Mouse (Mus musculus) liver, adult 2 months (tissue): ENCODE data around the gene Ccdc186. TPM values are rescaled to one million over a fixed set of nuclear protein-coding genes. Genes with fewer than 3 reads are reported as not detected.
"Not testable (repeated sequence)": the region's sequence is repeated elsewhere in the genome, so short reads cannot be mapped to it uniquely, and the experiment has no call there.

ENCODE experiments used
- DNase-seq: peaks from one replicate; pipeline ENCODE4 v3.0.0-alpha.2; 2011; ENCODE audit warnings: low read depth, low spot score; ENCODE audit errors: extremely low read depth
- H3K27ac ChIP-seq: fragments of 200-500 bp; replicated peaks from 2 replicates; pipeline ENCODE4 v1.5.1; 2012; ENCODE audit warnings: low read depth, mild to moderate bottlenecking, control low read depth, inconsistent platforms, low read length; ENCODE audit not compliant: insufficient read depth
- H3K27me3 ChIP-seq: fragments of 200-500 bp; 2 replicates; pipeline ENCODE4 v1.6.1; 2012; ENCODE audit warnings: mild to moderate bottlenecking, moderate library complexity, low read length, inconsistent platforms; ENCODE audit not compliant: control insufficient read depth, insufficient read depth
- H3K36me3 ChIP-seq: fragments of 200-500 bp; 2 replicates; pipeline ENCODE4 v1.6.1; 2012; ENCODE audit warnings: low read length, inconsistent platforms; ENCODE audit not compliant: control insufficient read depth, insufficient read depth
- H3K4me1 ChIP-seq: fragments of 200-500 bp; 2 replicates; pipeline ENCODE4 v1.6.1; 2011; ENCODE audit warnings: low read length; ENCODE audit not compliant: control insufficient read depth, insufficient read depth
- H3K4me3 ChIP-seq: fragments of 200-500 bp; 2 replicates; pipeline ENCODE4 v1.5.1; 2011; ENCODE audit warnings: low read depth, mild to moderate bottlenecking, control low read depth, low read length, moderate library complexity; ENCODE audit not compliant: insufficient read depth
- H3K79me2 ChIP-seq: fragments of 200-500 bp; 2 replicates; pipeline ENCODE4 v1.6.1; 2012; ENCODE audit warnings: inconsistent platforms, mild to moderate bottlenecking, low read length, moderate library complexity; ENCODE audit not compliant: control insufficient read depth, insufficient read depth
- H3K9ac ChIP-seq: fragments of 200-500 bp; 2 replicates; pipeline ENCODE4 v1.6.1; 2012; ENCODE audit warnings: low read depth, mild to moderate bottlenecking, control low read depth, inconsistent platforms, low read length
- CTCF ChIP-seq: fragments of 200-500 bp; IDR thresholded peaks from 2 replicates; pipeline ENCODE4 v1.5.1; 2011; ENCODE audit warnings: low read depth, low read length, control low read depth
- POLR2A ChIP-seq: fragments of 200-500 bp; IDR thresholded peaks from 2 replicates; pipeline ENCODE4 v1.6.1; 2011; ENCODE audit warnings: low read length, control low read depth; ENCODE audit not compliant: insufficient read depth; ENCODE audit errors: extremely low read depth
- WGBS: fragments of 180-500 bp; shearing (Covaris S2); methylation state at CpG from one replicate; pipeline ENCODE4 v1.1.7; 2018; 5-methylcytosine and 5-hydroxymethylcytosine counted together
- polyA plus RNA-seq: library from polyadenylated mRNA; depleted of rRNA; stranded (reverse); fragments of >200 nt; gene quantifications from 2 replicates; pipeline ENCODE4 v1.2.3, GENCODE M21; 2012
- total RNA-seq: library from RNA; depleted of rRNA; stranded (reverse); fragments of >200 nt; gene quantifications from 2 replicates; pipeline ENCODE4 v1.2.3, GENCODE M21; 2014

The Ccdc186 gene
- total and polyA plus RNA-seq, 2 experiments = 1.6 to 7.9 TPM

DNA sequence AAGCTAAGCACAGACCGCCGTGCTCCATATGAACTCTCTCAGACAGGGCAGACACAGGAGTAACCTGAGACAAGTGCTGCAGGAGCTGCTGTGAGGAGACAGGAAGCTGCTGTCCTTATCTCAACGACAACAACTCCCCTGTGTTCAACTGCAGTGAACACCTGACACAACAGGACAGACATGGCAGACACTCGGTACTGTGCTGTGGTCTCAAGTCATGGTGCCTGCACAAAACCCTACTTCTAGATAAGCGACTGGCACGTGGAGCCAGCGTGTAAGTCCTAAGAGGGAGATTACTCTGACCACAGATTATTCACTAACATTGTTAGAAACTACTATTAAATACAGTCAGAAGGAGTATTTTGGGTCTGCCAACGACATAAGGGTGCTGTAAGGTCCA, 21.8 kb downstream of the Ccdc186 start:
- H3K27ac ChIP-seq = no peak overlapping the region
- H3K36me3 ChIP-seq = peaks cover 40% of the 10 kb centered on the region
- WGBS = 83% methylated on average over 8 of the region's 8 CpGs
- H3K27me3 ChIP-seq = no peaks in the 10 kb centered on the region
- no peak overlapping the region for H3K4me3 ChIP-seq
- H3K4me1 ChIP-seq = 0 out of 2 replicates have a peak, but pooled peaks cover 2% of the 10 kb centered on the region
- TF ChIP-seq POLR2A = no peak
- H3K9ac ChIP-seq = no peak overlapping the region
- no peaks in the 10 kb centered on the region for H3K79me2 ChIP-seq
- no peak for DNase-seq

GRCm38 (mm10) chr19:56797376-56797775, 24.6 kb downstream of the Ccdc186 start:
- H3K36me3 ChIP-seq = peaks cover 55% of the 10 kb centered on the region
- no peak overlapping the region for H3K4me3 ChIP-seq
- TF ChIP-seq CTCF (no peak), POLR2A (no peak)
- H3K27ac ChIP-seq = no peak overlapping the region
- DNase-seq = no peak
- H3K79me2 ChIP-seq = no peaks in the 10 kb centered on the region
- no peak overlapping the region for H3K9ac ChIP-seq
- no peaks in the 10 kb centered on the region for H3K27me3 ChIP-seq
- 93% methylated on average over 11 of the region's 11 CpGs for WGBS
- H3K4me1 ChIP-seq = 0 out of 2 replicates have a peak, but pooled peaks cover 2% of the 10 kb centered on the region

- WGBS = 91% methylated on average over 5 of the region's 5 CpGs
- Histone ChIP-seq H3K36me3 (peaks cover 33% of the 10 kb centered on the region), H3K4me1 (no peaks in the 10 kb centered on the region), H3K27me3 (no peaks in the 10 kb centered on the region), H3K27ac (no peak overlapping the region), H3K9ac (no peak overlapping the region), H3K4me3 (no peak overlapping the region), H3K79me2 (no peaks in the 10 kb centered on the region)
- no peak for DNase-seq
- no peak for TF ChIP-seq POLR2A
- TF ChIP-seq CTCF = no peak
These were observed 33.0 kb downstream of the Ccdc186 start for GRCm38 (mm10) chr19:56788952-56789351.

- H3K9ac ChIP-seq = no peak overlapping the region
- H3K36me3 ChIP-seq = peaks cover 26% of the 10 kb centered on the region
- no peaks in the 10 kb centered on the region for H3K79me2 ChIP-seq
- H3K27ac ChIP-seq = no peak overlapping the region
- TF ChIP-seq CTCF = no peak
- no peak for TF ChIP-seq POLR2A
- no peak for DNase-seq
- H3K4me3 ChIP-seq = no peak overlapping the region
- H3K4me1 ChIP-seq = no peaks in the 10 kb centered on the region
- no peaks in the 10 kb centered on the region for H3K27me3 ChIP-seq
- 78% methylated on average over 7 of the region's 7 CpGs for WGBS
These were observed 34.1 kb downstream of the Ccdc186 start for GRCm38 (mm10) chr19:56787911-56788310.

DNA sequence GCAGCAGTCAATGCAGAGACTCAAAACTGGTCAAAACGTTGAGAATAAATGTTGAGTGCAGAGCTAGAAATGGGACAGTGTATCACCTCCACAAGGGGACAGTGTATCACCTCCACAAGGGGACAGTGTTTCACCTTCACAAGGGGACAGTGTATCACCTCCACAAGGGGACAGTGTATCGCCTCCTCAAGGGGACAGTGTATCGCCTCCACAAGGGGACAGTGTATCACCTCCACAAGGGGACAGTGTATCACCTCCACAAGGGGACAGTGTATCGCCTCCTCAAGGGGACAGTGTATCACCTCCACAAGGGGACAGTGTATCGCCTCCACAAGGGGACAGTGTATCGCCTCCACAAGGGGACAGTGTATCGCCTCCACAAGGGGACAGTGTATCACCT, 43.5 kb downstream of the Ccdc186 start:
- not testable (repeated sequence) for H3K79me2 ChIP-seq, H3K27me3 ChIP-seq, H3K36me3 ChIP-seq, H3K4me1 ChIP-seq, H3K9ac ChIP-seq, H3K4me3 ChIP-seq, DNase-seq, H3K27ac ChIP-seq
- WGBS = 95% methylated on average over 7 of the region's 7 CpGs

DNA sequence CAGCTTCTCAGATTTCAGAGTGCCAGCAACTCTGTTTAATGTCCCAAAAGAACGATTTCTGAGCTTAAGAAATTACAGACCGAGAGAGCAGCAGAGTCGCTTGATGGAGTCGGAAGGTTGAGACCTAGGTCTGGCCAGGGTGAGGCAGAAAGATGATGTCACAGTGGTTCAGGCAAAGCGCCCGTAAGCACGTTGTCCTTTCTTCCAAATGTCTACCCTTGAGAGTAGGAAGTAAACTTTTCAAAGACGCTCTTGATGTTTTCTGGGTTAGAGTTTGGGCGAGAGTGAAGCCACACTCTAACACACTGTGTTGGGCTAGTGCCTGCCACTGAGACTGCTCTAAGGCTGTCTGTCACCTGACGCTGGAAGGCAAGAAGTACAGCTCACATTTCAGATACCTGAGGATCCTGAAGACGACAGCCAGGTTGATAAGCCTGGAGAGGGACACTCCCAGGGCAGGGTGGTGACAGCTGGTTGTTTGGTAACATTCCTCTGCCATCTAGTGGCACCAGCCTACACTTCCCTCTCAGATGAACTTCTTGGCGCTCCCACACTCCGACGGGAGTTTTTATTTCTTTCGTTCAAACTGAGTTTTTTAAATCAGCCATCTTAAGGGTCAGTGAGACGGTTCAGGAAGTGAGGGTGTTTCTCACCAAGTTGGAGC, 45.1 kb downstream of the Ccdc186 start:
- H3K27me3 ChIP-seq = no peaks in the 10 kb centered on the region
- H3K9ac ChIP-seq = no peak overlapping the region
- no peak overlapping the region for H3K27ac ChIP-seq
- H3K4me3 ChIP-seq = no peak overlapping the region
- H3K36me3 ChIP-seq = no peaks in the 10 kb centered on the region
- DNase-seq = peak; percentile 44
- 28% methylated on average over 16 of the region's 16 CpGs for WGBS
- no peaks in the 10 kb centered on the region for H3K4me1 ChIP-seq
- TF ChIP-seq CTCF (peak; percentile 81), POLR2A (no peak)
- H3K79me2 ChIP-seq = no peaks in the 10 kb centered on the region
